Mouse (Mus musculus) megakaryocyte, embryonic 14.5 days (primary cell): ENCODE results near the gene Tmem119.

Experiments used
- FLI1 ChIP-seq: IDR thresholded peaks from 2 replicates; pipeline ENCODE4 v1.6.1; 2012; ENCODE audit warnings: low read length, inconsistent platforms, mixed read lengths
- GATA1 ChIP-seq: IDR thresholded peaks from 3 replicates; pipeline ENCODE4 v1.6.1; 2012; ENCODE audit warnings: mixed read lengths, low read length, inconsistent platforms, borderline replicate concordance

- no peak for TF ChIP-seq FLI1
- no peak for TF ChIP-seq GATA1
These were observed 45.3 kb upstream of the Tmem119 start for GRCm38 (mm10) chr5:113845627-113846026.
